Mouse (Mus musculus): Measurements from ENCODE around the gene Abhd17c. TPM values are rescaled to one million over a fixed set of nuclear protein-coding genes. Genes with fewer than 3 reads are reported as not detected.
"Not testable (repeated sequence)": the region's sequence is repeated elsewhere in the genome, so short reads cannot be mapped to it uniquely, and the experiment has no call there.

Gene Abhd17c
- 58.4 and 58.7 TPM in 2 replicates for polyA plus RNA-seq (2015; fragmentation: Nextera tagmentation; extraction: Ambion mirVana)

GRCm38 (mm10) chr7:84151001-84151959 is at the start of gene Abhd17c:
Abhd17c (minus strand) TSS chr7:84151893.
- Histone ChIP-seq H3K4me2 (peak within 1 kb of the TSS; percentile 76), H3K9ac (peak within 1 kb of the TSS; percentile 97), H3K36me3 (no peaks in the 10 kb centered on the region), H3K27me3 (no peaks in the 10 kb centered on the region), H3K27ac (peak within 1 kb of the TSS; percentile 96), H3K4me1 (replicated peaks) (peaks cover 45% of the 10 kb centered on the region), H3K9me3 (replicated peaks) (no peaks in the 10 kb centered on the region), H3K4me3 (peak within 1 kb of the TSS; percentile 95)
- WGBS = under 1% methylated on average over 101 of the region's 109 CpGs
- peak; percentile 65 for ATAC-seq (replicated peaks; ENCODE audit: insufficient number of reproducible peaks, insufficient read depth, low FRiP score, low read depth)

GRCm38 (mm10) chr7:84197208-84197860 is 45.6 kb upstream of the Abhd17c start:
- Histone ChIP-seq H3K27me3 (no peaks in the 10 kb centered on the region), H3K36me3 (no peaks in the 10 kb centered on the region), H3K4me2 (no peak overlapping the region), H3K4me1 (replicated peaks) (no peaks in the 10 kb centered on the region), H3K27ac (no peak overlapping the region), H3K4me3 (no peak overlapping the region), H3K9ac (no peak overlapping the region), H3K9me3 (replicated peaks) (no peaks in the 10 kb centered on the region)
- ATAC-seq (replicated peaks; ENCODE audit: insufficient number of reproducible peaks, insufficient read depth, low FRiP score, low read depth) = no peak
- WGBS = 78% methylated on average over 6 of the region's 6 CpGs

- no peaks in the 10 kb centered on the region for H3K9me3 ChIP-seq (replicated peaks)
- H3K36me3 ChIP-seq = no peaks in the 10 kb centered on the region
- H3K9ac ChIP-seq = no peak overlapping the region
- H3K27me3 ChIP-seq = no peaks in the 10 kb centered on the region
- no peak overlapping the region for H3K4me3 ChIP-seq
- H3K27ac ChIP-seq = no peak overlapping the region
- H3K4me2 ChIP-seq = no peak overlapping the region
- no peak for ATAC-seq (replicated peaks; ENCODE audit: insufficient number of reproducible peaks, insufficient read depth, low FRiP score, low read depth)
- 76% methylated on average over 6 of the region's 6 CpGs for WGBS
- H3K4me1 ChIP-seq (replicated peaks) = no peaks in the 10 kb centered on the region
Observed at GRCm38 (mm10) chr7:84196221-84196620, 44.5 kb upstream of the Abhd17c start.

- Histone ChIP-seq H3K9me3 (replicated peaks) (no peaks in the 10 kb centered on the region), H3K27ac (no peak overlapping the region), H3K4me1 (replicated peaks) (no peaks in the 10 kb centered on the region), H3K9ac (no peak overlapping the region), H3K4me2 (no peak overlapping the region), H3K4me3 (no peak overlapping the region), H3K36me3 (no peaks in the 10 kb centered on the region), H3K27me3 (no peaks in the 10 kb centered on the region)
- WGBS = 56% methylated on average over 3 of the region's 3 CpGs
- no peak for ATAC-seq (replicated peaks; ENCODE audit: insufficient number of reproducible peaks, insufficient read depth, low FRiP score, low read depth)
Observed at GRCm38 (mm10) chr7:84192256-84192655, 40.6 kb upstream of the Abhd17c start.

- H3K36me3 ChIP-seq = no peaks in the 10 kb centered on the region
- no peaks in the 10 kb centered on the region for H3K4me1 ChIP-seq (replicated peaks)
- ATAC-seq (replicated peaks; ENCODE audit: insufficient number of reproducible peaks, insufficient read depth, low FRiP score, low read depth) = no peak
- H3K27ac ChIP-seq = no peak overlapping the region
- no peaks in the 10 kb centered on the region for H3K9me3 ChIP-seq (replicated peaks)
- 63% methylated on average over 2 of the region's 2 CpGs for WGBS
- no peak overlapping the region for H3K4me3 ChIP-seq
- H3K27me3 ChIP-seq = no peaks in the 10 kb centered on the region
- no peak overlapping the region for H3K9ac ChIP-seq
- no peak overlapping the region for H3K4me2 ChIP-seq
Observed at GRCm38 (mm10) chr7:84191476-84191875, 39.8 kb upstream of the Abhd17c start.

GRCm38 (mm10) chr7:84188196-84188595 is 36.5 kb upstream of the Abhd17c start:
- H3K27me3 ChIP-seq = no peaks in the 10 kb centered on the region
- H3K9ac ChIP-seq = no peak overlapping the region
- no peaks in the 10 kb centered on the region for H3K9me3 ChIP-seq (replicated peaks)
- WGBS = 75% methylated on average over 5 of the region's 5 CpGs
- no peak overlapping the region for H3K4me2 ChIP-seq
- H3K4me1 ChIP-seq (replicated peaks) = no peaks in the 10 kb centered on the region
- ATAC-seq (replicated peaks; ENCODE audit: insufficient number of reproducible peaks, insufficient read depth, low FRiP score, low read depth) = no peak
- no peaks in the 10 kb centered on the region for H3K36me3 ChIP-seq
- H3K27ac ChIP-seq = no peak overlapping the region
- H3K4me3 ChIP-seq = no peak overlapping the region

- WGBS = 78% methylated on average over 4 of the region's 4 CpGs
- H3K9ac ChIP-seq = no peak overlapping the region
- H3K4me3 ChIP-seq = no peak overlapping the region
- H3K27me3 ChIP-seq = no peaks in the 10 kb centered on the region
- H3K36me3 ChIP-seq = no peaks in the 10 kb centered on the region
- H3K9me3 ChIP-seq (replicated peaks) = no peaks in the 10 kb centered on the region
- no peak for ATAC-seq (replicated peaks; ENCODE audit: insufficient number of reproducible peaks, insufficient read depth, low FRiP score, low read depth)
- H3K4me2 ChIP-seq = no peak overlapping the region
- no peaks in the 10 kb centered on the region for H3K4me1 ChIP-seq (replicated peaks)
- H3K27ac ChIP-seq = no peak overlapping the region
Observed at GRCm38 (mm10) chr7:84185196-84185595, 33.5 kb upstream of the Abhd17c start.

- 72% methylated on average over 3 of the region's 3 CpGs for WGBS
- no peak overlapping the region for H3K4me2 ChIP-seq
- ATAC-seq (replicated peaks; ENCODE audit: insufficient number of reproducible peaks, insufficient read depth, low FRiP score, low read depth) = no peak
Observed at GRCm38 (mm10) chr7:84184703-84185102, 33.0 kb upstream of the Abhd17c start.

GRCm38 (mm10) chr7:84178809-84179208 is 27.1 kb upstream of the Abhd17c start:
- H3K36me3 ChIP-seq; H3K4me1 ChIP-seq (replicated peaks); H3K9ac ChIP-seq; H3K27me3 ChIP-seq; H3K9me3 ChIP-seq (replicated peaks); H3K27ac ChIP-seq; H3K4me2 ChIP-seq; H3K4me3 ChIP-seq; ATAC-seq (replicated peaks; ENCODE audit: insufficient number of reproducible peaks, insufficient read depth, low FRiP score, low read depth): not testable (repeated sequence)
- WGBS = 82% methylated on average over 2 of the region's 2 CpGs

More at GRCm38 (mm10) chr7:84184703-84185102, 33.0 kb upstream of the Abhd17c start:
- Histone ChIP-seq H3K27me3 (no peaks in the 10 kb centered on the region), H3K9ac (no peak overlapping the region), H3K27ac (no peak overlapping the region), H3K4me3 (no peak overlapping the region), H3K36me3 (no peaks in the 10 kb centered on the region), H3K4me1 (replicated peaks) (no peaks in the 10 kb centered on the region), H3K9me3 (replicated peaks) (no peaks in the 10 kb centered on the region)

GRCm38 (mm10) chr7:84174655-84175448 is 23.2 kb upstream of the Abhd17c start:
- H3K4me1 ChIP-seq (replicated peaks) = peaks cover 8% of the 10 kb centered on the region; the same call in 1 of the 2 replicates
- WGBS = 81% methylated on average over 11 of the region's 11 CpGs
- H3K9ac ChIP-seq = no peak overlapping the region
- no peak overlapping the region for H3K27ac ChIP-seq
- no peaks in the 10 kb centered on the region for H3K36me3 ChIP-seq
- no peak overlapping the region for H3K4me2 ChIP-seq
- H3K27me3 ChIP-seq = no peaks in the 10 kb centered on the region
- ATAC-seq (replicated peaks; ENCODE audit: insufficient number of reproducible peaks, insufficient read depth, low FRiP score, low read depth) = no peak
- H3K9me3 ChIP-seq (replicated peaks) = no peaks in the 10 kb centered on the region
- H3K4me3 ChIP-seq = no peak overlapping the region

- Histone ChIP-seq H3K36me3 (no peaks in the 10 kb centered on the region), H3K27me3 (no peaks in the 10 kb centered on the region), H3K4me2 (no peak overlapping the region), H3K27ac (no peak overlapping the region), H3K4me3 (no peak overlapping the region), H3K9me3 (replicated peaks) (no peaks in the 10 kb centered on the region), H3K9ac (no peak overlapping the region), H3K4me1 (replicated peaks) (peaks cover 8% of the 10 kb centered on the region; the same call in 1 of the 2 replicates)
- ATAC-seq (replicated peaks; ENCODE audit: insufficient number of reproducible peaks, insufficient read depth, low FRiP score, low read depth) = no peak
- WGBS = 63% methylated on average over 4 of the region's 4 CpGs
Observed at GRCm38 (mm10) chr7:84173394-84173793, 21.7 kb upstream of the Abhd17c start.
